Mouse (Mus musculus) monocyte, adult 5-6 weeks (primary cell): ENCODE data around the gene Oip5. TPM values are rescaled to one million over a fixed set of nuclear protein-coding genes. Genes with fewer than 3 reads are reported as not detected.

ENCODE experiments used
- ATAC-seq: fragments of 153-309, 156-312 bp; replicated peaks from 2 replicates; pipeline ENCODE4 v1.8.0; 2017; ENCODE audit warnings: mild to moderate bottlenecking; ENCODE audit not compliant: low TSS enrichment, insufficient number of reproducible peaks, severe bottlenecking, poor library complexity, low FRiP score
- total RNA-seq: library from RNA; stranded (forward); fragments of 200-1000, 200-491, 200-594 nt; gene quantifications from 3 replicates; pipeline ENCODE4 v1.2.3, GENCODE M21; 2017

Gene Oip5
- total RNA-seq, 1 experiment from 2014 or later: 0.67 TPM

DNA sequence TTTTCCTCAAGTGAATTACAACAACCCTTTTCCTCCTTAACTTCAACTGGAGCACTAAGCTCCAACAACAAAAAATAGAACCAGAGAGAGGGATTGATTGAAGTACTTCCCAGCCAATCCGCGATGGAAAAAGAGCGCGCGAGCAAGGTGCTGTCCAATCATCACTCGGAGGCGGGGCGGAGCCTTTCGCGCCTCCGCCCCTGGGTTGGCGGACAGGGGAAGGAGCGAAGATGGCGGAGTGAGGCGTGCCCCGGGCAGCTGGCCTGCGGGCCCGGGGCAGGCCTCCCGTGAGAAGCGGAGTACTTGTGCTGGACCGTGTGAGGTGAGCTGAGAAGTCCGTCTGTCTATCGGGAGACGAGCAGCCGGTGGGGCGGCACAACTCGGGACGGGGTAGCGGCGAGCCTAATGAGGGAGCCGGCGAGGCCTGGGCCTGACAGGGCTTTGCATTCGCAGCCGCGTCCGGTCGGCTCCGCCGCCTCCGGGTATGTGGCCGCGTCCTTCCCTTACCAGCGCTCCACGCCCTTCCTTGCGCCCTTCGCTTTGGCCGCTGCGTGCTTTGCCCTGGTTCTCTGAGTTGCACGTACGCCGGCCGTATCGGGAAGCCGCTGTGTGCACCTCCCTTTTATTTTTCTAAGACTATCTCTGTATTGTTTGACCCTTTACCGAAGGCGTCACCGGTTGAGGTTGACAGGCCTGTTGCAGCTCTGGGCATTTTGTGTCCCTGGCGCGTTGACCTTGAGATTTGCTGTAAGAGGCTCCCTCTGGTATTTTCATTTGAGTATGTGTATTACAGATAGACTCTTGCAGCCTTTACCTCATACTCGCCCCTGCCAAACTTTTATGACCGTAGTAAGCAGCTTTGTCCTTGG lies 23.9 kb downstream of the Oip5 start:
- ATAC-seq: peak; percentile 97

DNA sequence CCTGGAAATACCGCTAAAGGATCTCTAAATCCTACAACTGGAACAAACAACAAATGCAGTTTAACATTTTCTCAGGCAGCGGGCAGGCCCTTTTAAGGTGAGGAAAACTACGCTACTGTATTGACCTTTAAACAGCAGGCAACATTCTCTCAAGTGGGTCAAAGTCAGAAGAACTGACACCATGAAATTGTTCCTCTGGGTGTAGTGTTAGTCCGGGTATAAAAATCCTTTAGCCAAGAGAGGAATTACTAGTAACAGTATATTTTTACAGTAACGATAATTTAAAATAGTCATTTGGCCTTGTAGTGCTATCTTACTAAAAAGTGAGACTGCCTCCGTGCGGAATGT lies 24.5 kb downstream of the Oip5 start:
- ATAC-seq: no peak

DNA sequence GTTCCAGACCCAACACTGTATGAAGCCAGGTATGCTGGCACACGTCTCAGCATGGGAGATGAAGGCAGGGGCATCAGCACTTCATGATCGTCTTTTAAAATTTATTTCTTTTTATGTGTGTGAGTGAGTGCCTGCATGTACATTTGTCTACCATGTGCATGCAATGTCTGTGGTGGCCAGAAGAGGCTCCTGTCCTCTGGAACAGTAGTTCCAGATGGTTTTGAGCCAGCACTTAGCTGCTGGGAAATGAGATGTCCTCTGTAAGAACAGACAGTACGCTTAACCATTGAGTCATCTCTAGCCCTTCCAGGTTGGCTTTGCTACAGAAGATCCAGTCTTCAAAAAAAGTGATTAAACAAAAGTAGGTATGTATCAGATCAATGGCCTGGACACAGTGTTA lies 27.0 kb downstream of the Oip5 start:
- no peak for ATAC-seq

DNA sequence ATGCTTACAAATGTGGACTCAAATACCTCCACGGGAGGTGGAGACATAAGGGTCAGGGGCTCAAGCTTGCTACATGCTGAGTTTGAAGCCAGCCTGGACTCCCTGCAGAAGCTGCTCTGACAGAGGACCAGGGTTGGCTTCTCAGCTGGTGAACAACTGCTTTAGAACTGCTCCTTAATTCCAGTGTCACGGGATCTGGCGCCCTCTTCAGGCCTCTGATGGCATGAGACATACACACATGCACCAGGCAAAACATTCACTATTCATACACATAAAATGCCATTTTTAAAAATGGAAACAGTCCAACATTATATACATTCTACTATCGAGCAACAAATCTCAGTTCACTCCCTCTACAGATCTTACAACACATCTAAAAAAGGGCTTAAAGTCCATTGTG lies 30.9 kb downstream of the Oip5 start:
- ATAC-seq: peak; percentile 82

DNA sequence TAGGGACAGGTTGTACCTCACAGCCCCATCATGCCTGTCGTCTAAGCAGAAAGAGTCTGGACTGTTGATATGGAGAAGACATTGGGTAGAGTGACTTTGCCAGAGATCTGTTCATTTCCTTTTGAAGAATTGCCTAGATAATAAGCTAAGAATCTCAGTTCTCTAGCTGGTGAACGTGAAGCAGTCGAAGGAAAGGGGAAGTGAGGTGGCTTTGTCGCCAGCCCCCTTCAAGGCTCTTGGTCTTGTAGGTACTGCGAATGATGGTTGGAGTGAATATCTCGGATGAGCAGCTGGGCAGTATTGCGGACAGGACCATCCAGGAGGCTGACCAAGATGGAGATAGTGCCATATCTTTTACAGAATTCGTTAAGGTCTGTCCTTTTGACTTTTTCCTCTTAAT lies 34.0 kb downstream of the Oip5 start:
- ATAC-seq: no peak

DNA sequence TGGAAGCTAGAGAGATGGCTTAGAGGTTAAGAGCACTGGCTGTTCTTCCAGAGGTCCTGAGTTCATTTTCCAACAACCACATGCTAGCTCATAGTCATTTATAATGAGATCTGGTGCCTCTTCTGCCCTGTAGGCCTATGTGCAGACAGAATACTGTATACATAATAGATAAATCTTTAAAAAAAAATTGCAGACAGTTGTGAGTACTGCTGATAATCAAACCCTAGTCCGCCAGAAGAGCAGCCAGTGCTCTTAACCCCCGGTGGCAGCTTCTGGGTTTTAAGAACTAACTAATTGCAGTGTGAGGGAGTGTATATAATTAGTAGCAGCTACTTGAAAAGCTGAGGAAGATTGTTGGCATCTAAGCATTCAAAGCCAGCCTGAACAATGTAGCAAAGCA lies 34.8 kb downstream of the Oip5 start:
- no peak for ATAC-seq

DNA sequence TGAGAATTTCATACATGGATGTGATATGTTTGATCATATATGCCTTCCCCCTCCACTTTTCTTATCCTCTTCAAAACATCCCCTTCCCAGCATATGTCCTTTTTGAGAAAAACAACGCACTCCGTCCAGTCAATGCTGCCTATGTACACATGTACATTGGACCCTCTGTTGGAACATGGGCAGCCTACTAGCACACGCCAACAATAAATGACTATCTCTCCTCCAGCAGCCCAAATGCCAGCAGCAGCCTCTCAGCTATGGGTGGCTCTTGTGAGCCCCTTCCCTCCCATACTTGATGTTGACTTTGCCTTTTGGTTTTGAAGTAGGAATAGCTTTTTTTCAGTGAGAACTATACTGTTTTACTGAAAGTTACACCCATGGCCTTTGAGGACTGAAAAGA lies 36.7 kb downstream of the Oip5 start:
- ATAC-seq: no peak

DNA sequence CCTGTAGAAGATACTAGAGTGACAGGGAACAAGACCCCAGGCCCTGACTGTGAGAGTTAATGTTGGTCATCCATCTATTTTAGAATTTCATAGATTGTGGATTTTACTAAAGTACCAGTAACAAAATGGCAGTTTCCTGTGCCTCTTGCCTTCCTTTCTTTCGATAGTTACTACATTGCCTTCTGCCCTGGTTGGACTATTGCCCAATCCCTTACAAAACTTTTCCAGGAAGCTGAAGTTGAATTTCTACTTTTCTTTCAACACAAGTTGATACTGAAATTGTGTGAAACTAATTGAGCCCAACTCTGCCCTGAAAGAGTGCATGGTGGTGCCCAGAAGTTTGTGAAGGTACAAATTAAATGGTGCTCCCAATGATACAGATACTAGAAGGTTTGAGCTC lies 45.8 kb downstream of the Oip5 start:
- ATAC-seq: no peak

DNA sequence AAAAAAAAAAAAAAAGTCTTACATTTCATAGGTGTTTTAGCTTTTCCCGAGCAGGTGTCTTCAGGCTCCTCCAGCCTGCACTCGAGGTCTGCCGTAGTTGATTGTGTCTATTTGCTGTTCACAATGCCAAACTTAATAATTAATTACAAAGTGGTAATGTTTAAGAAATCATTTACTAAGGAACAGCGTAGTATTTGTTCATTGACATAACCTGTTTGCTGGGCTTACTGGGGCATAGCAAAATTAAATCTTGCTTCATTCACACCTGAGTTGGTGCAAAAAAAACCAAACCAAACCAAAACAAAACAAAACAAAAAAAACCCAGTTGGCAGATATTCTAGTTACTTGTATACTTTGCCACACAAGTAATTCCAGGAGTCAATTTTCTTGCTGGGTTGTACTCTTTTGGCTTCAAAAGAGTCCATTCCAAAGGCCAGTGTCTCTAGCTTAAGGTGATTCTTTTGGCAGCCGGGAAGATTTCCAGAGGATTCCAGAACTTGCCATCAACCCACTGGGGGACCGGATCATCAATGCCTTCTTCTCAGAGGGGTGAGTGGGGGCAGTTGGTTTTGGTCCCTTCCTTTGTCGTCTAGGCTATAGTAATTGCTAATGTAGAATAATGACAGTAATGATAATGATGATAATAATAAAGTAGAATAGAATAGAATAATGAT lies 52.0 kb downstream of the Oip5 start:
- ATAC-seq: no peak

DNA sequence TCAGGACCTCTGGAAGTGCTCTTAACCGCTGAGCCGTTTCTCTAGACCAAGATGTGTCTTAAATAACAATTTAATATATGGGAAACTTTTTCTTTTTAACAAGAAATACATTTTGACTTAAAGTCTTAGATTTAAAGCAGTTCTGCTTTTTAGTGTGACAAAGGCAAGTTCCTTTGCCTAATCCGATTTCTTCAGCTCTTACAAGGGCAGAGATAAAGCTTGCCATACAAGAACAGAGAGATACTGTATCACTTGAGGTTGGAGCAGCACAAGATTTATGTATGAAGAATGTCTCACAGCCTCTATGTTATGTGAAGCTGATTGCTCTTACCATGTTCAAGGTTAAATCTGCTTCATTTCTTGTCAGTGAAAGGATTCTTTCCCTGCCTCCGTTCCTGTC lies 53.0 kb downstream of the Oip5 start:
- no peak for ATAC-seq

DNA sequence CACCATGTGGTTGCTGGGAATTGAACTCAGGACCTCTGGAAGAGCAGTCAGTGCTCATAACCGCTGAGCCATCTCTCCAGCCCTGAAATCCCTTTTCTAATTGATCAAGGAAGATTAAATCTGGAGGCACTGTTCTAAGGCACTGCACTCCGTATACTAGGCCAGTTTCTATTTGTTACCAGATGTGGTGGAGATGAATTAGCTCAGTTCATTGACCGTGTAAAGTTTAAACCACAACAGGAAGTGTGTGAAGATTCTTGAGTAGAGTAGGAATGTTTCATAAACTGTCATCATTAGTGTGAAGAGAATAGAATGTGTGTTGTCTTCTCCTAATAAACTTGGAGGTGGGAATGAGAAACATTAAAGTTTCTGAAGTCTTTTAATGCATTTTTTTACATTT lies 56.5 kb downstream of the Oip5 start:
- no peak for ATAC-seq

Other genes starting within 250 kb of the Oip5 start
- gene Ino80, start 140.8 kb downstream of the Oip5 start, total RNA-seq: 22.7 to 34.4 TPM (median 24.8 TPM) in 3 replicates
- gene Exd1, start 70.8 kb downstream of the Oip5 start, total RNA-seq: 0.87 TPM in 1 of 3 replicates, not detected in the others
- gene Chp1, start 70.8 kb downstream of the Oip5 start, total RNA-seq: 78.2 to 92.9 TPM (median 91.0 TPM) in 3 replicates
- 0.67 to 2.8 TPM (median 1.3 TPM) in 3 replicates for gene Nusap1, start 171 bp downstream of the Oip5 start, total RNA-seq
- 8.3 to 19.7 TPM (median 14.0 TPM) in 3 replicates for gene Ndufaf1, start 44.4 kb upstream of the Oip5 start, total RNA-seq
- gene Rtf1, start 56.6 kb upstream of the Oip5 start, total RNA-seq: 30.6 to 44.2 TPM (median 35.3 TPM) in 3 replicates
- gene Itpka, start 123.9 kb upstream of the Oip5 start, total RNA-seq: 0.32 TPM in 1 of 3 replicates, not detected in the others
- 0.21 to 0.87 TPM in 2 of 3 replicates, not detected in the other for gene Ltk, start 142.0 kb upstream of the Oip5 start, total RNA-seq
- 5.3 to 13.1 TPM (median 8.3 TPM) in 3 replicates for gene Rpap1, start 169.1 kb upstream of the Oip5 start, total RNA-seq
- 0.67 to 1.9 TPM in 2 of 3 replicates, not detected in the other for gene Tyro3, start 179.3 kb upstream of the Oip5 start, total RNA-seq